Mouse (Mus musculus) erythroid progenitor cell, adult 5-6 weeks (primary cell): ENCODE measurements around the gene Zfp787. TPM values are rescaled to one million over a fixed set of nuclear protein-coding genes. Genes with fewer than 3 reads are reported as not detected.
"Not testable (repeated sequence)": the region's sequence is repeated elsewhere in the genome, so short reads cannot be mapped to it uniquely, and the experiment has no call there.

ENCODE experiments used
- ATAC-seq: replicated peaks from 2 replicates; pipeline ENCODE4 v1.8.0; 2016; ENCODE audit warnings: moderate number of reproducible peaks, mild to moderate bottlenecking, moderate TSS enrichment, inconsistent platforms; ENCODE audit not compliant: poor library complexity, low FRiP score, severe bottlenecking
- total RNA-seq, 2 experiments: library from RNA; stranded (forward) in 1 of 2; stranded (reverse) in 1 of 2; fragments of 150-400 nt in 1 of 2; fragments of 186-747, 209-891 nt in 1 of 2; gene quantifications; 2 replicates each; pipeline versions ENCODE4 v1.2.3 to v1.2.4; 2015 to 2017; ENCODE audit warnings: low replicate concordance in 2 of 2

The Zfp787 gene
- total RNA-seq (2015; ENCODE audit: low replicate concordance): 16.8 and 18.4 TPM in 2 replicates
- total RNA-seq (2017; ENCODE audit: low replicate concordance): 4.1 and 7.6 TPM in 2 replicates

GRCm38 (mm10) chr7:6155901-6156411 lies at the start of gene Zfp787:
TSS of gene Zfp787 (minus strand) at chr7:6155997.
- ATAC-seq: peak; percentile 69

- no peak for ATAC-seq
These were observed 48.4 kb upstream of the Zfp787 start for GRCm38 (mm10) chr7:6204200-6204599.

- no peak for ATAC-seq
These were observed 41.0 kb upstream of the Zfp787 start, which contains the start of gene Galp for GRCm38 (mm10) chr7:6196790-6197189. TSS of gene Galp (plus strand) at chr7:6197090.

- ATAC-seq: no peak
These were observed 40.0 kb upstream of the Zfp787 start for GRCm38 (mm10) chr7:6195777-6196176.

GRCm38 (mm10) chr7:6194129-6194528 lies 38.3 kb upstream of the Zfp787 start:
- ATAC-seq: no peak

- ATAC-seq: no peak
These were observed 35.6 kb upstream of the Zfp787 start for GRCm38 (mm10) chr7:6191376-6191775.

GRCm38 (mm10) chr7:6189542-6189941 lies 33.7 kb upstream of the Zfp787 start:
- ATAC-seq: no peak

GRCm38 (mm10) chr7:6186756-6187155 lies 31.0 kb upstream of the Zfp787 start:
- no peak for ATAC-seq

- ATAC-seq: no peak
These were observed 30.4 kb upstream of the Zfp787 start for GRCm38 (mm10) chr7:6186176-6186575.

- ATAC-seq: no peak
These were observed 29.6 kb upstream of the Zfp787 start for GRCm38 (mm10) chr7:6185391-6185790.

GRCm38 (mm10) chr7:6184521-6184920 lies 28.7 kb upstream of the Zfp787 start:
- ATAC-seq: no peak

- no peak for ATAC-seq
These were observed 28.0 kb upstream of the Zfp787 start for GRCm38 (mm10) chr7:6183802-6184201.

GRCm38 (mm10) chr7:6182882-6183281 lies 27.1 kb upstream of the Zfp787 start:
- no peak for ATAC-seq

- ATAC-seq: no peak
These were observed 23.2 kb upstream of the Zfp787 start for GRCm38 (mm10) chr7:6179013-6179412.

GRCm38 (mm10) chr7:6174365-6174987 lies 18.7 kb upstream of the Zfp787 start:
- not testable (repeated sequence) for ATAC-seq

- ATAC-seq: no peak
These were observed 18.1 kb upstream of the Zfp787 start for GRCm38 (mm10) chr7:6173872-6174271.

GRCm38 (mm10) chr7:6172674-6173244 lies 17.0 kb upstream of the Zfp787 start:
- no peak for ATAC-seq

GRCm38 (mm10) chr7:6172006-6172649 lies 16.3 kb upstream of the Zfp787 start, which contains the start of gene Zfp444:
TSS of gene Zfp444 (plus strand) at chr7:6172226.
- ATAC-seq: peak; percentile 89

GRCm38 (mm10) chr7:6171444-6172005 lies 15.7 kb upstream of the Zfp787 start:
- ATAC-seq: peak; percentile 61; the same call in 1 of the 2 replicates

GRCm38 (mm10) chr7:6170871-6171270 lies 15.1 kb upstream of the Zfp787 start:
- no peak for ATAC-seq
